Comparison of ENCODE assay signal across 9 mouse cellular contexts in genomic region chr3:68761626-68762331, GRCm38 (mm10).
DNase-seq lines count a peak whose midpoint lies in the region; ATAC-seq and TF ChIP-seq lines count a peak whose summit lies in the region.
"Had no signal": no experiment of that assay in that cellular context is flagged by ENCODE, and none has a peak within 500 bp of the region (broad histone marks: within the 10 kb centered on the region; RNA-seq: fewer than 3 reads in every experiment).

No protein-coding gene starts in this region.

- intact Hi-C loops in left cerebral cortex, adult 2 months (cut with DNase I) = no loop called here

- peak overlapping the region; percentile 73 for H3K27ac ChIP-seq in left cerebral cortex, adult 2 months

- TF ChIP-seq CTCF in left cerebral cortex, adult 2 months (IDR thresholded peaks at IDR 0.05) = no peak
- TF ChIP-seq CTCF in brain, embryonic 14.5 days (IDR thresholded peaks at IDR 0.05; ENCODE audit: borderline replicate concordance, extremely low read depth, insufficient read depth, insufficient read length) = no peak

- no peak for TF ChIP-seq POLR2A in brain, embryonic 14.5 days (IDR thresholded peaks at IDR 0.05; ENCODE audit: borderline replicate concordance, extremely low read depth, insufficient read depth, insufficient read length, poor library complexity, severe bottlenecking)

- peak; percentile 36 for ATAC-seq in inflammation-experienced regulatory T-cells, adult 6 months
- no peak for ATAC-seq in monocyte, adult 5-6 weeks (replicated peaks; ENCODE audit: insufficient number of reproducible peaks, low FRiP score, low TSS enrichment, poor library complexity, severe bottlenecking)

- DNase-seq in left cerebral cortex, adult 2 months (ENCODE audit: extremely low spot score in 1 of 2, low spot score in 2 of 2) = no peak
- no peak for DNase-seq in left cerebral cortex, adult 9 months (ENCODE audit: low spot score in 2 of 2)
- DNase-seq in brain, embryonic 14.5 days (ENCODE audit: low read depth) = peak; percentile 27
- DNase-seq in mesoderm, embryonic 11.5 days (ENCODE audit: low read depth, low spot score) = peak; percentile 73
- no peak for DNase-seq in layer of hippocampus, postnatal 25 days (ENCODE audit: extremely low spot score in 1 of 2, low spot score in 1 of 2)
- no peak for DNase-seq in layer of hippocampus, adult 18-20 months (ENCODE audit: low spot score in 2 of 2)
- DNase-seq: lung, postnatal 14 days had no signal

- no peak overlapping the region for H3K4me3 ChIP-seq in left cerebral cortex, adult 2 months

Comparison
In these comparisons a context has a peak if more than half of its experiments do, and no peak if none do; other contexts are left out.
1. DNase-seq: peak in brain, embryonic 14.5 days (single experiment) and mesoderm, embryonic 11.5 days (single experiment); none in left cerebral cortex, adult 2 months (0 of 2), left cerebral cortex, adult 9 months (0 of 2), layer of hippocampus, postnatal 25 days (0 of 2) and layer of hippocampus, adult 18-20 months (0 of 2).